Mouse (Mus musculus) ovary, postnatal 36 days (tissue): ENCODE measurements around the gene Tex14.
"Not testable (repeated sequence)": the region's sequence is repeated elsewhere in the genome, so short reads cannot be mapped to it uniquely, and the experiment has no call there.

Experiments used
- DNase-seq: peaks from one replicate; pipeline ENCODE4 v3.0.0; 2022; ENCODE audit warnings: low spot score, mixed read lengths

The Tex14 gene

GRCm38 (mm10) chr11:87404876-87405275 lies at the start of gene Tex14, which contains the start of gene Rad51c:
Gene Tex14 (plus strand): TSS chr11:87405065.
Gene Rad51c (minus strand): TSS chr11:87404954.
- peak; percentile 21 for DNase-seq

- DNase-seq: peak; percentile 15
Observed at GRCm38 (mm10) chr11:87357317-87358300, 47.3 kb upstream of the Tex14 start.

- peak; percentile 86 for DNase-seq
Observed at GRCm38 (mm10) chr11:87358331-87359261, 46.3 kb upstream of the Tex14 start, which contains the start of gene Ppm1e. Gene Ppm1e (minus strand): TSS chr11:87359023.

- no peak for DNase-seq
Observed at GRCm38 (mm10) chr11:87359262-87359612, 45.6 kb upstream of the Tex14 start.

- DNase-seq: no peak
Observed at GRCm38 (mm10) chr11:87365120-87365519, 39.7 kb upstream of the Tex14 start.

GRCm38 (mm10) chr11:87367061-87367460 lies 37.8 kb upstream of the Tex14 start:
- DNase-seq: no peak

GRCm38 (mm10) chr11:87367865-87368580 lies 36.8 kb upstream of the Tex14 start:
- DNase-seq: no peak

GRCm38 (mm10) chr11:87384551-87384950 lies 20.3 kb upstream of the Tex14 start:
- no peak for DNase-seq

- no peak for DNase-seq
Observed at GRCm38 (mm10) chr11:87385676-87386075, 19.2 kb upstream of the Tex14 start.

GRCm38 (mm10) chr11:87393855-87394254 lies 11.0 kb upstream of the Tex14 start:
- no peak for DNase-seq

- DNase-seq: no peak
Observed at GRCm38 (mm10) chr11:87398402-87398801, 6.5 kb upstream of the Tex14 start.

- DNase-seq: peak; percentile 97
Observed at GRCm38 (mm10) chr11:87404111-87404853, 583 bp upstream of the Tex14 start.

- not testable (repeated sequence) for DNase-seq
Observed at GRCm38 (mm10) chr11:87413412-87413811, 8.5 kb downstream of the Tex14 start.

GRCm38 (mm10) chr11:87416120-87416519 lies 11.3 kb downstream of the Tex14 start:
- DNase-seq: no peak

GRCm38 (mm10) chr11:87420861-87421260 lies 16.0 kb downstream of the Tex14 start:
- no peak for DNase-seq

GRCm38 (mm10) chr11:87421760-87422201 lies 16.9 kb downstream of the Tex14 start:
- DNase-seq: no peak

GRCm38 (mm10) chr11:87422511-87423340 lies 17.9 kb downstream of the Tex14 start:
- DNase-seq: peak; percentile 80

- DNase-seq: no peak
Observed at GRCm38 (mm10) chr11:87423551-87424325, 18.9 kb downstream of the Tex14 start.

- DNase-seq: no peak
Observed at GRCm38 (mm10) chr11:87426121-87426449, 21.2 kb downstream of the Tex14 start.
